Mouse (Mus musculus): Measurements from ENCODE around the gene Ttll11.

- TF ChIP-seq POLR2A (IDR thresholded peaks at IDR 0.05; ENCODE audit: borderline replicate concordance, low read depth, low read length): no peak
- TF ChIP-seq CTCF (IDR thresholded peaks at IDR 0.05; ENCODE audit: low read depth, low read length): no peak
These were observed 99.8 kb downstream of the Ttll11 start for GRCm38 (mm10) chr2:35879887-35880286.

Measured in bone marrow macrophage, adult 2 months (primary cell).